Mouse (Mus musculus): ENCODE data around the gene Sox5.

DNA sequence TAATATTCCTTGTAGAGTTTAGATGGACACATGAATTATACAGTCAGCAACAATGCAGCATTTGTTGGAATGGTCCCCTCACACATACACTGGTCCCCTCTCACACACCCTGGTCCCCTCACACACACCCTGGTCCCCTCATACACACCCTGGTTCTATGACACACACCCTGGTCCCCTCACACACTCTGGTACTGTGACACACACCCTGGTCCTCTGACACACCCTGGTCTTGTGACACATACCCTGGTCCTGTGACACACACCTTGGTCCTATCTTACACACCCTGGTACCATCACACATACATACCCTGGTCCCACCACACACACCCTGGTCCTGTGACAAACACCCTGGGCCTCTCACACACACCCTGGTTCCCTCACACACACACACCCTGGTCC lies 794.2 kb downstream of the Sox5 start:
- TF ChIP-seq CTCF (conservative IDR thresholded peaks at IDR 0.05 in 1 of 2, IDR thresholded peaks at IDR 0.05 in 1 of 2; ENCODE audit: low read depth in 2 of 2, low read length in 2 of 2) (no peak), MAX (IDR thresholded peaks at IDR 0.05; ENCODE audit: low read length) (no peak)

Measured in CH12.LX (cell line).